Mouse (Mus musculus) brain, embryonic 14.5 days (tissue): ENCODE results near the gene Elf4. TPM values are rescaled to one million over a fixed set of nuclear protein-coding genes. Genes with fewer than 3 reads are reported as not detected.
"Not testable (repeated sequence)": the region's sequence is repeated elsewhere in the genome, so short reads cannot be mapped to it uniquely, and the experiment has no call there.

Experiments
- DNase-seq: peaks from one replicate; pipeline ENCODE4 v3.0.0-alpha.2; 2011; ENCODE audit warnings: low read depth
- CTCF ChIP-seq: fragments of 200-500 bp; IDR thresholded peaks from 2 replicates; pipeline ENCODE4 v1.5.1; 2012; ENCODE audit warnings: inconsistent platforms, mild to moderate bottlenecking, moderate library complexity, borderline replicate concordance; ENCODE audit not compliant: insufficient read depth, insufficient read length; ENCODE audit errors: extremely low read depth
- POLR2A ChIP-seq: fragments of 200-500 bp; IDR thresholded peaks from 2 replicates; pipeline ENCODE4 v1.6.1; 2012; ENCODE audit warnings: mild to moderate bottlenecking, inconsistent platforms, borderline replicate concordance; ENCODE audit not compliant: poor library complexity, insufficient read depth, insufficient read length, severe bottlenecking; ENCODE audit errors: extremely low read depth
- polyA plus RNA-seq: library from polyadenylated mRNA; depleted of rRNA; stranded (reverse); fragments of >200 nt; gene quantifications from 2 replicates; pipeline ENCODE4 v1.2.3, GENCODE M21; 2012

The Elf4 gene
- polyA plus RNA-seq, 1 experiment = 2.8 TPM

DNA sequence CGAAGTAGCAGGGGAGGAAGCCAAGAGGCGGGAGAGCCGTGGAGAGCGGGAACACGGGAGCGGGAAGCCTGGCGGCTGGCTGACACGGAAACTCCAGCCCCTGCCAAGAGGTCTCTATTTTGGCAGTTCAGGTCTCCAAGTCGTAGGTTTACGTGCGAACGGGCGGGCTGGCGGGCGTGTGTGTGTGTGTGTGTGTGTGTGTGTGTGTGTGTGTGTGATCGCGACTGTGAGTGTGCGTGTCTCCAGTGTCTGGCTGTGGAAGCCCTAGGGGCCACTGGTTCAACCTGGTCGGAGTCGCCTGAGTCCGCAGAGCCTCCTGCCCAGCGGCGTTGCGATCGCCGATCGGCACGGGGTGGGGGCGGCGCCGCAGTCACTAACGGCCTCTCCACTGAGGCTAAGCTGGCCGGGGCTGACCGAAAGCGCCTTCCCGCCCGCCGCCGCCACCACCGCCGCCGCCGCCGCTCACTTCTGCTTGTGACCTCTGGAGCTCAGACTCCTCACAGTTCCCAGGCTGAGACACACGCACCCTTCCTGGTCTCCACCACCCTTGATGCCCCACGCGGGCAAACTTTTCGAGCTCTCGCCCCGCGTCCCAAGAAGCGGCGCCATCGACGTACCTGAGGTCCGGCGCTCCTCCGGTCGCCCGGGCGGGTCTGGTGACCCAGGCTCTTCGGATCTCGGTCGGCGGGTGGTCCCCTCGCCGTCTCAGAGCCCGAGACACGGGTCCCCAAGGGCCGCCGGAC is 9.8 kb downstream of the Elf4 start:
- TF ChIP-seq POLR2A = no peak
- TF ChIP-seq CTCF = no peak
- DNase-seq = peak; percentile 8

DNA sequence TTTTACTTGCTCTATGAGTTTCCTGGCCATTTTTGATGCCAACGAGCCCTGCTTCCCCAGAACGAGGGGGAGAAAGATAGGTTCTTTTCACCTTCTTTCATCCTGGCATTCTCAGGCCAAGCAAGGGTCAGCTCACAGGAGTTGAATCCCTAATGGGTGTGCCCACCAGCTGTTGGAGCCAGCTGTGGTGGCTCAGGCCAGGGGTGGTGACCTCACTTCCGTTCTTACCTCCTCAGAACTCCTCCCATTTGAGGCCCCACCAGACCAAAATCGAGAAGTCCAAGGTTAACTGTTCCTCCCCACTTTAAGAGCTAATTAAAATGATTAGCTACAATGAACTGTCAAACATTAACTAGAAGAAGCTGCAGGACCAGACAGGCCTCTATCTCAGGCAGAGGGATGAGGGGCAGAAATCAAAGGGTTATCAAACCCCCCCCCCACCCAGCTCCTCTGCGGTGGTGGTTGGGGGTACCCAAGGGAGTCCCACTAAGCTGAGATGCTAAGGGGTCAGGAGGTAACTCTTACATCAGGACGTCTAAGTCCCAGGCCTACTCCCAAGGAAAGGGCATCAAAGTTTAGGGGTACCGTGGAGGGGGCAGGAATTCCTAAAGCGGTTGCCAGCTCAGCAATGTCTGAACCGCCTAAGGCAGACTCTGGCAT is 10.6 kb downstream of the Elf4 start:
- TF ChIP-seq POLR2A = no peak
- no peak for TF ChIP-seq CTCF
- no peak for DNase-seq

- no peak for DNase-seq
- no peak for TF ChIP-seq CTCF
- no peak for TF ChIP-seq POLR2A
Observed at GRCm38 (mm10) chrX:48449646-48450045, 13.3 kb downstream of the Elf4 start.

DNA sequence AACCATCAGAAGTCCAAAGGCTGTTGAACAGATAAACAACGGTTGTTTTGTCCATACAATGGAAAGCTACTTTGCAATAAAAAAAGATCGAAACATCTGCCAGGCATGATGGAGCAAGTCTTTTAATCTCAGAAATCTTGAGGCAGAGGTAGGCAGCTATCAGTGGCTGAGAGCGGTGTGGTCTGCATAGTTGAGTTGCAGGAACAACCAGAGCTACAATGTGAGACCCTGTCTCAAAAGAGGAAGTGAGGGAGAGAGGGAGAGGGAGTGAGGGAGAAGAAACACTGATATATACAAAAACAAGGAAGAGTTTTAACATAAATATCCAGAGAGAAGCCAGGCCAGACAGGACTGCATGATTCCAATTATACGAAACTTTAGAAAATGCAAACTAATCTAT is 18.3 kb downstream of the Elf4 start:
- TF ChIP-seq POLR2A = no peak
- TF ChIP-seq CTCF = no peak
- no peak for DNase-seq

GRCm38 (mm10) chrX:48441954-48442353 is 21.0 kb downstream of the Elf4 start:
- TF ChIP-seq POLR2A (no peak), CTCF (no peak)
- DNase-seq = no peak

DNA sequence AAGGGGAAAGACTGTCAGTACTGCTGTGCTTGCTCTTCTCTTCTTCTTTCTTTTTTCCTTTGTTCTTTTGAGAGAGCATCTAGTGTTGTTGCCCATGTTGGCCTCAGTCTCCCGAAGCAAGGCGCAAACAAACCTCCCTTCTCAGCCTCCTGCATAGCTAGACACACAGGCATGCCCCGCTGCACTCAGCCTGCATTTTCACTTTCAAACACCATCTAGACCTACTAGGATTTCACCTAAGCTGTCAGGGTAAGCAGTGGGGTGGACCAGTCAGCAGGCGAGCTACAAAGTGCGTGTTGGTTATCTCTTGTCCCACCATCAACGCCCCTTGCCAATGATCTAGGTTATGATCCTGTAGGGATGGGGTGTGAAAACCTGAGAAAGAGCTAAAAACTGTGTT is 21.4 kb downstream of the Elf4 start:
- no peak for DNase-seq
- TF ChIP-seq CTCF (no peak), POLR2A (no peak)

- TF ChIP-seq POLR2A (no peak), CTCF (no peak)
- DNase-seq = no peak
Observed at GRCm38 (mm10) chrX:48439036-48439435, 23.9 kb downstream of the Elf4 start.

GRCm38 (mm10) chrX:48436082-48436481 is 26.9 kb downstream of the Elf4 start:
- not testable (repeated sequence) for DNase-seq

DNA sequence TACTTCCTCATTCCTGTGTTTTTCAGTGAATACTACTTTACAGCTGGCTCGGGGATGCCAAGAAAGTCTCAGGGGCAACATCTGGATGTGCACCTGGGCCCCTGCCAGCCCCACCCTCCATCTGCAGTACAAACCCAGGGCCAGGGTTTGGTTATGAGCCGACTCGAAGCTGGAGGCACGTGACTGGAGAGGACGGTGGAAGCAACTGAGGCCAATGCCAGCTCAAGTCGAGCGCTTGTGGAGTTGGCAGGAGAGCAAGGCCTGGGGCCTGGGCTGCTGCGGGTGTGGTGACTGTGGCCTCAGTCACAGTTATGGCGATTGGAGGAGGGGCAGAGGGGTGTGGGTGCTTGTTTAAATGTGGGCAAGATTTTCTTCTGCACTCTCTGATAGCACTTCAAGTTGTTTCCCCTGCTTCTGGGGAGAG is 27.4 kb downstream of the Elf4 start:
- no peak for TF ChIP-seq CTCF
- no peak for TF ChIP-seq POLR2A
- no peak for DNase-seq

- TF ChIP-seq CTCF (no peak), POLR2A (no peak)
- no peak for DNase-seq
Observed at GRCm38 (mm10) chrX:48434251-48434650, 28.7 kb downstream of the Elf4 start.

- no peak for DNase-seq
- TF ChIP-seq CTCF = no peak
- TF ChIP-seq POLR2A = no peak
Observed at GRCm38 (mm10) chrX:48433527-48433899, 29.4 kb downstream of the Elf4 start.

DNA sequence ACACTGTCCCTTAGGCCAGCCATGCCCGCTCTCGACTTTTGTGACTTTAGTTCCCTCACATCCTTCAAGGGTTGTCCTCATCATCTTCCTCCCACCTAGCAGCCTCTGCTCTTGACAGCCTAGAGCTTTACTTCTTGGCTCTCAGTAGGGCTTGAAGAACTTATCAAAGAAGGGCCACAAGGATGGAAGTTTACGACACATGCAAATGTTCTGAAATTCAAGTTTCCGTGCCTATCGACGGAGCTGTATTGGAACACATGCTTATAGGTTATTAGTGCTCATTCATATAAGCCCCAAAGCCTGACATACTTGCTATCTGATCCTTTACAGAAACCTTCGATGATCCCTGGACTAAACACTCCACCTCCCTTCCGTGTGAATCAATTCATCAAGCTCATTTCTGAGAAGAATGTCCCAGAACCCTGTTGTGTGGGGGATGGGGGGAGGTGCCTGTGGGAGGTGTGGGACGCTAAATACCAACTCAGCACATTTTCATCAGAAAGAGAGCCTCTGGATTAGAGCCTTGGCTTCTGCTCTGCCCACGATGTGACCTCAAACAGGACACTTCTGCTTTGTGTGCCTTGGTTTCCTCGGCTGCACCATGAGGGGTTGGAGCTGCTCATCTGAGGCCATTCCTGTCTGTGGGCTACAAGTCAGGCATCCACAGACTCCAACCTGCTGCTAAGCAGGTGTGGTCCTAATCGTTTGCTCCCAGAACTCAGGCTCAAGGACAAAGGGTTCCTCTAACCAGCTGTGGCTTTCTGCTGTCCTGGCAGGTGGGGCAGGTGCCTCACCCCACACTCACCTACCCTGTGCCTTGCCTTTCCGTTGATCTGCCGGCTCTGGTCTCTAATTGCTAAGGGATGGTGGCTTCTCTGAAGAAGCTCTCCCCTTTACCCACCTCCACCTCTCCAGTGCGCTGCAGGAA is 30.1 kb downstream of the Elf4 start:
- no peak for TF ChIP-seq CTCF

DNA sequence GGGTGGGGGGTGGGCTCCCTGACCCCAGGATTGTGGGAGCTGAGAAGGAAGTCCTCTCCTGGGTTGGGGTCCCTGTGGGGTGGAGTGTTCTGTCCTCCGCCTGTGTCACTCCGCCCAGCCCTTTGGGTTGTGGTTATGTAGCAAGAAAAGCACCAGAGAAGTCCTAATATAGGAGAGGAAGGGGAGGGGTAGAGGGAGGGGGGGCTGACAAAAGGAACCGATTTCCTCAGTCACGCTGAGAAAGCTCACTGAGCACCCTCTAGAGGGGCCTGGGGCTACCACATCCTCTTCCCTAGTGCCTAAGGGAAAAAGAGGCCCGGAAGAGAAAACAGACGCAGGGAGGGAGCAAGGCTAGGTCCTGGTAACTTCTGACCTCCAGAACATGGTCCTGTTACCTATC is 33.4 kb downstream of the Elf4 start:
- no peak for DNase-seq
- no peak for TF ChIP-seq POLR2A
- TF ChIP-seq CTCF = no peak

More for the DNA sequence above, 30.1 kb downstream of the Elf4 start:
- no peak for DNase-seq
